Mouse (Mus musculus): ENCODE measurements at regions not wholly inside any gene's neighbourhood (a gene's known extent, or its start where the extent isn't known, plus 50 kb on each side); places are given as distances from the start of the nearest gene placed in this dataset.

DNA sequence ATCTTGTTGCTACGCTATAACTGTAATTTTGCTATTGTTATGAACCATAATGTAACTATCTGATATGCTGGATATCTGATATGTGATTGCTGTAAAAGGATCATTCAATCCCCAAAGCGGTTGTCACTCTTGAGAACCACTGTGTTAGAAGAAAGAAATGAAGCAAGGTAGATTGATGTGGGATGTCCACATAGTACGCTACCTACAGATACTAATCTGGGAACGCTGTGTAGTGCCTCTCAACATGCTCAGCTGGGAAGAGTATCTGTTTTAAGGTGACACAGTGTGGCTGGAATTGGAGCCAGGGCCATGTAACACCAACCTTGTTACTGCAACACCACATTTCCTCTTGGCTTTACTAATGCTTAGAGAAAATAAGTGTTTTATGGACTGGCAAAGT is 456.2 kb upstream of the Slc30a5 start:
- DNase-seq (ENCODE audit: low read depth): no peak

GRCm38 (mm10) chr13:101287131-101287530 is 453.9 kb upstream of the Slc30a5 start:
- DNase-seq (ENCODE audit: low read depth): no peak

- no peak for DNase-seq (ENCODE audit: low read depth)
These were observed 453.0 kb upstream of the Slc30a5 start for GRCm38 (mm10) chr13:101286029-101286917.

DNA sequence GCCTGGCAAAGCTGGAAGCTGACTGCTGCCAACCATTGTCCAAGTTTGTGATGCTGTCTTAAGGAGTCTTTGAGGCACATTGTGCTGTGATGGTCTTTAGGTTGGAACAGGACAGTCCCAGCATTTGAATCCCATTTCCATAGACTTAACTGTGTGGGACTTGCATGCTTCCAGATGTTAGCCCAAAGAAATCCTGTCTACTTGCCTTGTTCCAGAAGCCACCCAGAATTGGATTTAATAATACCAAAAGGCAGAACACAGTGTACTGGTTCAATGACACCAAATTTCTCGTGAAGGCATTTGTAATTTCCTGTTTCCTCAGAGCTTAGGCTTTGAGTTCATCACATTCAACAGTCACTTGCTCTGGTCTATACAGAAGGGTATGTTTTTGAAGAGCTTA is 444.9 kb upstream of the Slc30a5 start:
- DNase-seq (ENCODE audit: low read depth): no peak

- DNase-seq (ENCODE audit: low read depth): no peak
These were observed 443.5 kb upstream of the Slc30a5 start for GRCm38 (mm10) chr13:101276766-101277165.

- no peak for DNase-seq (ENCODE audit: low read depth)
These were observed 441.4 kb upstream of the Slc30a5 start for GRCm38 (mm10) chr13:101274470-101275141.

DNA sequence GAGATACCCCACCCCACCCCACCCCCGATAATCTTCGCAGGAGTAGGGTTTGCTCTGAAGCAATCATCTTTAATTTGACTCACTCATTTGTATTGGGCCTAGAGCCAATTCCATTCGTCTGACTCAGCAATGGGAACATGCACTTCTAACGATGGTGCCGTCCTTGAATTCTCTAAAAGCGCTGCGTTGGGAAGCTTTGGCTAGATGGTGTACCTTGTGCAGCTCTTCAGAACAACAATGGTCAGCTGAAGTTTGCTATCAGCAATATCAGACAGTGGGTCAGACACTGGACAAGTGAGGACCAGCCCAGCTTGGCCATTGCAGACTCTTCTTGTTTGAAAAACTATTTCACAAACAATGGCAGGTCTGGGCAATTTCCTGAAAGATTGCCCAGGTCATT is 440.1 kb upstream of the Slc30a5 start:
- no peak for DNase-seq (ENCODE audit: low read depth)

DNA sequence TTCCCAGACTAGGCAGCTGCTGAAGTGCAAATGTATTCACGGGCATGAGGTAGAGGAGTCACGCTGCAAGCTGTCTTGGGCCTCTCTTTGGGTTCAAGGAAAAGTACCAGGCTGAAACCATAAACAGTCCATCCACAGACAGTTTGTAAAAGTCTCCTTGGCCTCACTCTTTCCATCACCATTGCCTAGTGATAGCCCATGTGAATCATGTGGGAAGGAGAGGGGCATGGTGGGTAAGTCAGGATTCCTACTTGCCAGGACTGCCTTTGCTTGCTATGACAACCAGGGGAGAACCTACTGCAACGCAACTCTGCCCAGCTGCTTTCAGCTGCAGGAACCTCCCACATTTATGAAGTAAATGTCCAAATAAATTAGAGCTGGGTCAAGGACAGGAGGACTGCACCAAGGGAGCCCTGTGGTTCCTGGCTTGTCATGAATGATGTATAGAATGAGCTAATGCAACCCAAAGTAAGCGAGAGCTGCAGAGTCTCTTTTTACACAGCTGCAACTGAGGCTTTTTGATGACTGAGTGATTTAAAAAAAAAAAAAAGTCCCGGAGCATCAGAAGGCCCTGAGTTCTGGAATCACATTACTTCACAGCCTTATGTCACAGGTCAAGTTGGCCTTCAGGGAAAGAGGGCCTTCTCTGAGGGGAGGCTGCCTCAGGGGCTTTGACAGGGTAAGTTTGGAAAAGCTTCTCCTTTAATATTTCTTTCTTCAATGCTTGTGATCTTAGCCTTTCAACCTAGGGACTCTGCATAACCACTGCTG is 420.7 kb upstream of the Slc30a5 start:
- no peak for DNase-seq (ENCODE audit: low read depth)

- no peak for DNase-seq (ENCODE audit: low read depth)
These were observed 416.1 kb upstream of the Slc30a5 start for GRCm38 (mm10) chr13:101249369-101249768.

GRCm38 (mm10) chr13:101244326-101244725 is 411.1 kb upstream of the Slc30a5 start:
- no peak for DNase-seq (ENCODE audit: low read depth)

- no peak for DNase-seq (ENCODE audit: low read depth)
These were observed 405.6 kb upstream of the Slc30a5 start for GRCm38 (mm10) chr13:101238860-101239259.

DNA sequence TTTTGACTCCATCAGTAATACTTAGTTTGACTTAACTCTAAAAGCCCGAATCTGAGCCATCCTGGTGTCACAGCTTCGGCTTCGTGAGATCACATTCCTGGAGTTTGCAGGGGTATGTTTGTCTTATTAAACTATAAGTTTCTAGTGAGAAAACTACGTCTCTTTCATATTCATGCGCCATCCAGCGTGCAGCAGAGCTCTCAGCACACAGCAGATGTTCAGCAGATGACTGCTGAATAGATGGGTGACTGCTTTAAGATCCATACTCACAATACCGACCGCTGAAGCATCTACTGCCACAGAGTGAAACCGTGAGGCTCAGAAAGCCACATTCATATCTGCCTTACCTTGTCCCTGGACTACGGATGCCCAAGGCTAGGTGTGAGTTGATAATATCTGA is 403.8 kb upstream of the Slc30a5 start:
- DNase-seq (ENCODE audit: low read depth): no peak

- no peak for DNase-seq (ENCODE audit: low read depth)
These were observed 402.6 kb upstream of the Slc30a5 start for GRCm38 (mm10) chr13:101235846-101236245.

DNA sequence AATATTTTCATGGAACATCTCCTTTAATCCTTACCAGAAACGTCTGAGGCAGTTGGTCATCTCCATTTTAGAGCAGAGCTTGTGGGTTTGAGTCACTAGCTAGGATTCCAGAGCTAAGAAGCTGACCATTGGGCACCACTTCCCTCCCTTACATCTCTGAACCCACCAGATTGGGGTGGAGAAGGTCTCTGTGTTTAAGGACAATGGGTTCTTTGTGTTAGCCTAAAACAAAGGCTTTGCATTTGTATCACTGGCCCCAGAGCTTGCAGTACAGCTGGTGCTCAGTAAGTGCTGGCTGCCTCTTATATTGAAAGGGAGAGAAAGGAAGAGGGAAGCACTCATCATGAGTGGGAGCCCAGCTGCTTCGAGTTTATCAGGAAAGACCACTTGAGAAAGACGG is 401.9 kb upstream of the Slc30a5 start:
- DNase-seq (ENCODE audit: low read depth): no peak

GRCm38 (mm10) chr13:101234550-101234949 is 401.3 kb upstream of the Slc30a5 start:
- no peak for DNase-seq (ENCODE audit: low read depth)

DNA sequence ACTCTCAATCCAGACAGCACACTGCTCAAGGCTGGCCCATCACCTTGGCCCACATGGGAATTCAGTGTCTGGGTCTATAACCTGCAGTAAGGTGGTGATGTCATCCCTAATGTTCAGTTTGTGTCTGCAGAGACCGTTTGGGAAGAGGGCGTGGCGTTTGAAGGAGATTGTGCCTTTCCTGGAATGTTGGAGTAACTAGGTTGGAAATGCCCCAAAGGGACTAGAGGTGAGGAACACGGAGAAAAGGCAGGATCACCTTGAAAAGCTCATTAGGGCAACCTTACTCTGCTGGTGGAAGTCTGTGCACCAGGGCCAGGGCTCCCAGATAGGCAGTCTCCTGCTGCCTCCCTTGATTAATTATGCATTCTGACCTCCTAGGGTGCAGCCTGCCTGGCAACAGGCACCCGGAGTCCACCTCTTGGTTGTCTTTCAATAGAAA is 400.6 kb upstream of the Slc30a5 start:
- no peak for DNase-seq (ENCODE audit: low read depth)

GRCm38 (mm10) chr13:101233181-101233842 is 400.1 kb upstream of the Slc30a5 start:
- no peak for DNase-seq (ENCODE audit: low read depth)

GRCm38 (mm10) chr13:101229861-101230260 is 396.6 kb upstream of the Slc30a5 start:
- DNase-seq (ENCODE audit: low read depth): no peak

DNA sequence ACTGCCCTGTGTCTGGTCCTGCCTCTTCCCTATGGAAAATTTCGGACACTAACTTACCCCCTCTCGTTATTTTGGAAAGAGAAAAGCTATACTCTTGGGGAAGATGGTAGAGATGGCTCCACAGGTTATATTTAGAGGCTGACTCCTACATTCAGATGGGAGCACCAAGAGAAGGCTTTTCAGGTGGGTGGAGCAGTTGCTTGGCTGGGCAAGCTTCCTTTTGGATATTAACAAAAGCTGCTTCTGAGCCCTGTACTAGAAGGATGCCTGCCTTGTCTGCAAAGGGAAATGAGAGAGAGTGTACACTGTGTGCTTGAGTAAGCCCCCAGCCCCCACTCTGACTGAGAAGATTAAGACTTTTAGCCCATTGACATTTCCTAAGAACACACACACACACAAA is 392.1 kb upstream of the Slc30a5 start:
- no peak for DNase-seq (ENCODE audit: low read depth)

DNA sequence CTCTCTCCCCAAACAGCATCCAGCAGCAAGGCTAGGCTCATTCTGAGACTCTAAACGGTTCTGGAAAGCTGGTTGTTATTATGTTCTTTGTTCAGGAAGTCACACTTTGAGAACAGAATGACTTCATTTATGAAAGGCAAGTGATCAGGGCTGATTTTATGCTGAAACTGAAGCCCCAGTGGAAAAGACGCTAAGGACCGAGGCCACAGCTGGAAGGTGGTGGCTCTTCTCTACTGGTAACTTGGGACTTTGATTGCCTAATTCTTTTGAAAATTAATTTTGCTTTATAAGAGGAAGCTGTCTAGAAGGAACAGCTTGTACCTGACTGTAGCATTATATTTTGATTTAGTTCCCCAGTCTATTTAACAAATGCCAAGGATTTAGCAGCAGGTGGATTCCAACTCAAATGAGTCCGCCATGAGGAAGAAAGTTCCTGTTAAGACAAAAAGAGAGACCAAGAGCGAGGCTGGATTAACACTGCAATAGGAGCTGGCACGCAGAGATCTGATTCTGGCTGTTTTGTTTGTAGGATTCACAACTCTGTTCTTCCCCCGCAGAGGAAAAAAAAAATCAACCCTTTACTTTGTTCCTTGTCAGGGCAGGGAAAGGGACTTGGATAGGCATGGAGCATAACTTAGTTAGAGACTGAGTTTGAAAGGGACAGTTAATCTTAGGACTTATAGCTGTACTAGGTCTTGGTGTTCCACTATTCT is 388.3 kb upstream of the Slc30a5 start:
- no peak for DNase-seq (ENCODE audit: low read depth)

DNA sequence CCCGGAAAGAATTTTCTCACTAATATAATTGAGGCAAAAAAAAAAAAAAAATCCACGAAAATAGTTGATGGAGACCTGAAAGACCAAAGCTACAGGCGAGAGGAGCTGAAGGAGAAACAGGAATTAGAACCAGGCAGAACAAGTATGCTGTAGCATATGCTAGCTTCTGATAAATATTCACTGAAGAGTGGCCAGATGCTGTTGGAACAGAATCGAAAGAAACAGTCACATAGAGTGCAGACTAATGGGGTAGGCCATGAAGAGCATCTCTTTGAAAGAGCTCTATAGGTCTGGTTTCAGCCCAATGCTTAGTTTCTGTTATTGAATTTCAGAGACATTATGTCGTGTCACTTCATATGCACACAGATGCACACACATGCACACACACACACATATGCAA is 386.3 kb upstream of the Slc30a5 start:
- no peak for DNase-seq (ENCODE audit: low read depth)

Measured in c-Kit-positive CD71-positive TER-119-negative erythroid progenitor cells, embryonic 14.5 days (primary cell).